Mouse (Mus musculus) liver, embryonic 14.5 days (tissue): ENCODE measurements around the gene Npas3. TPM values are rescaled to one million over a fixed set of nuclear protein-coding genes. Genes with fewer than 3 reads are reported as not detected.

Source experiments
- ATAC-seq: fragments of 200-750 bp; cut with Nextera tagmentation; 2 replicates; pipeline ENCODE4 v1.8.0; 2017; ENCODE audit warnings: moderate number of reproducible peaks, mild to moderate bottlenecking, moderate library complexity; ENCODE audit not compliant: insufficient read depth
- DNase-seq, 3 experiments: peaks; one replicate each; pipeline ENCODE4 v3.0.0-alpha.2; 2012 to 2013; ENCODE audit warnings: low read depth in 3 of 3, low spot score in 3 of 3
- H3K27ac ChIP-seq: fragments of 300-500 bp; sonication (generic); 2 replicates; pipeline ENCODE4 v1.5.1; 2014; ENCODE audit warnings: moderate library complexity, mild to moderate bottlenecking, control low read depth, inconsistent platforms
- H3K27me3 ChIP-seq: fragments of 300-500 bp; sonication (generic); 2 replicates; pipeline ENCODE4 v1.6.1; 2014; ENCODE audit warnings: mild to moderate bottlenecking, low read length, moderate library complexity; ENCODE audit not compliant: control insufficient read depth, insufficient read depth
- H3K36me3 ChIP-seq: fragments of 300-500 bp; sonication (generic); replicated peaks from 2 replicates; pipeline ENCODE4 v1.6.1; 2014; ENCODE audit warnings: low read depth; ENCODE audit not compliant: control insufficient read depth, insufficient read depth
- H3K4me1 ChIP-seq, 2 experiments: fragments of 200-500 bp in 1 of 2; fragments of 300-500 bp in 1 of 2; sonication (generic) in 1 of 2; replicated peaks; 2 replicates each; pipeline ENCODE4 v1.6.1; 2012 to 2014; ENCODE audit warnings: antibody characterized with exemption in 1 of 2, inconsistent platforms in 1 of 2, low read length in 1 of 2; ENCODE audit not compliant: control insufficient read depth in 2 of 2, insufficient read depth in 2 of 2
- H3K4me2 ChIP-seq: fragments of 300-500 bp; sonication (generic); 2 replicates; pipeline ENCODE4 v1.6.1; 2014; ENCODE audit warnings: low read depth, mild to moderate bottlenecking, control low read depth, moderate library complexity
- H3K4me3 ChIP-seq, 2 experiments: fragments of 200-500 bp in 1 of 2; fragments of 300-500 bp in 1 of 2; sonication (generic) in 1 of 2; 2 replicates each; pipeline ENCODE4 v1.5.1; 2012 to 2014; ENCODE audit warnings: low read depth in 2 of 2, low read length in 2 of 2, mild to moderate bottlenecking in 2 of 2, control low read depth in 1 of 2, inconsistent platforms in 1 of 2, moderate library complexity in 1 of 2; ENCODE audit not compliant: insufficient read depth in 1 of 2
- H3K9ac ChIP-seq: fragments of 300-500 bp; sonication (generic); replicated peaks from 2 replicates; pipeline ENCODE4 v1.6.1; 2014; ENCODE audit warnings: mild to moderate bottlenecking, control low read depth, moderate library complexity
- H3K9me3 ChIP-seq: fragments of 300-500 bp; sonication (generic); 2 replicates; pipeline ENCODE4 v1.6.1; 2016; ENCODE audit warnings: low read length, mixed read lengths; ENCODE audit not compliant: control insufficient read depth
- CTCF ChIP-seq: IDR thresholded peaks from 2 replicates; pipeline ENCODE4 v1.5.1; 2016; ENCODE audit warnings: antibody characterized with exemption, low read depth, control low read depth
- EP300 ChIP-seq: IDR thresholded peaks from 2 replicates; pipeline ENCODE4 v1.6.1; 2016; ENCODE audit warnings: antibody characterized with exemption, low read depth
- WGBS: fragments of 180-500 bp; shearing (Covaris S2); extraction: QIAGEN DNeasy Blood & Tissue Kit; methylation state at CpG from one replicate; pipeline ENCODE4 v1.1.7; 2014; ENCODE audit not compliant: insufficient replicate concordance; 5-methylcytosine and 5-hydroxymethylcytosine counted together
- polyA plus RNA-seq, 2 experiments: library from polyadenylated mRNA; depleted of rRNA in 1 of 2; stranded (reverse) in 1 of 2; unstranded in 1 of 2; fragments of >200 nt; fragmentation: Nextera tagmentation in 1 of 2; extraction: Ambion mirVana in 1 of 2; gene quantifications; 2 replicates each; pipeline versions ENCODE4 v1.2.1 to v1.2.3; 2012 to 2014

Npas3 gene
- polyA plus RNA-seq, 2 experiments: 0.08 to 0.09 TPM

DNA sequence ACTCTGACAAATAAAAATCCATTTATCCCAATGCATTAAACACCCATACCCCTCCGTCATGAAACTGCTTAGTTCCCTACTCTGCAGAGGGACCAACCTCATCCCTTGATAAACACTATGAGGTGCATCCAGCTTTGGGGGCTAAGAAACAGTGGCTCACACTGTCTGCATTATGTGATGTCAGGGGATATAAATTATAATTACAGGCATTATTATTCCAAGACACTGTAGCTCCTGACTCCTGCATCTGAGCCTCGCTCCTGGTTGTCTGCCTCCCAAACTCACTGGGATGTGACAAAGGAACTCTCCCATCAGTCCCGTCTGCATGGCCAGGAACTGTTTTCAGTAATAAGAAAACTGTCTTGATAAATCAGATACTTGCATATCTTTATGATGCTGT is 578.3 kb downstream of the Npas3 start:
- WGBS: 73% methylated on average over 3 of the region's 3 CpGs
- DNase-seq: no peak
- no peaks in the 10 kb centered on the region for H3K27me3 ChIP-seq
- ATAC-seq: no peak
- no peak for TF ChIP-seq EP300
- no peak for TF ChIP-seq CTCF
- no peak overlapping the region for H3K9ac ChIP-seq
- peaks cover 5 to 9% of the 10 kb centered on the region in 2 experiments for H3K4me1 ChIP-seq
- no peaks in the 10 kb centered on the region for H3K36me3 ChIP-seq
- H3K4me3 ChIP-seq: no peak overlapping the region
- H3K9me3 ChIP-seq: no peaks in the 10 kb centered on the region
- H3K27ac ChIP-seq: no peak overlapping the region
- no peak overlapping the region for H3K4me2 ChIP-seq

DNA sequence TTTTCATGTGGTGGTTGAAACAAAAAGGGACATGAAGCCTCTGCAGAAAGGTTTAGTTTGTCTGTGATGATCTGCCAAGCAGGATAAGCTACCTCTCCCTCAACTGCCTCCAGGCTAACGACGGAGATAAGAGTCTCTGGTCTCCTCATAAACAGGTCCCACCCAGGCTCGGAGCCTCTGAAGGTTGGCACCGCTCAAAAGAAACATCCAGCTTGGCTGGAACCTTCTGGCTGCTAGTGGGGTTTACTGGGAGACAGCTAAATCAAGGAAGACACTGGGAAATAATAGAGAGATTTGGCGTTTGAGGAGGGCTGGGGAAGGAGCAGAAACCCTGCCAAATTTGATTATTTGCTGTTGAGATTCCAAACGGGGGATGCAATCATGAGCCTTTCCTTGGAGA is 584.1 kb downstream of the Npas3 start:
- H3K9me3 ChIP-seq: no peaks in the 10 kb centered on the region
- H3K36me3 ChIP-seq: no peaks in the 10 kb centered on the region
- H3K4me2 ChIP-seq: peak overlapping the region; percentile 70
- H3K27ac ChIP-seq: peak overlapping the region; percentile 85
- peak overlapping the region; percentile 24 to 36; a peak in 3 of 4 replicates for H3K4me3 ChIP-seq
- TF ChIP-seq EP300: peak; percentile 97
- TF ChIP-seq CTCF: no peak
- peak; percentile 77 to 90 (median 80) for DNase-seq
- WGBS: 20% methylated on average over 6 of the region's 6 CpGs
- peaks cover 56 to 60% of the 10 kb centered on the region in 2 experiments for H3K4me1 ChIP-seq
- ATAC-seq: peak; percentile 86
- peak overlapping the region; percentile 61 for H3K9ac ChIP-seq
- no peaks in the 10 kb centered on the region for H3K27me3 ChIP-seq

DNA sequence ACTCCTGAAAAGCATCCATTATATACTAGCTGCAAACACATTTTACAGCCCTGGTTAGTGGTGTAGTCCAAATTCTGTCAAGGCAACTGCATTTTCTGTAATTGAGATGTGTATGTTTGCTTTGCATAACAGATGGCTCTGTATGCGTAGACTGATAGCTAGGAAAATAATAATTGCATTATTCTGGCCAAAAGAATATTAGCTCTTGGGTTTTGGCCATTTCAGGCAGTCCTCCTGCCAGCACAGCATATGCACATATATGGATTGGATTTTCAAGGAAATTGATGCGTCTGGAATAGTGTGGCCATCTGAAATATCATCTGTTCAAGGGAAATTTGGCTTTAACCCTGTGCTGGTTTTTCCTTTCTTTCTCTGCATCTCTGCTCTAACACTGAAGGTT is 584.9 kb downstream of the Npas3 start:
- no peaks in the 10 kb centered on the region for H3K27me3 ChIP-seq
- WGBS: 79% methylated on average over 2 of the region's 2 CpGs
- no peaks in the 10 kb centered on the region for H3K36me3 ChIP-seq
- ATAC-seq: no peak
- H3K27ac ChIP-seq: peak overlapping the region; percentile 85
- H3K4me3 ChIP-seq: no peak overlapping the region
- H3K9me3 ChIP-seq: no peaks in the 10 kb centered on the region
- TF ChIP-seq CTCF: no peak
- DNase-seq: no peak
- H3K4me2 ChIP-seq: peak overlapping the region; percentile 70
- H3K4me1 ChIP-seq: peaks cover 62 to 67% of the 10 kb centered on the region in 2 experiments
- peak overlapping the region; percentile 61 for H3K9ac ChIP-seq

DNA sequence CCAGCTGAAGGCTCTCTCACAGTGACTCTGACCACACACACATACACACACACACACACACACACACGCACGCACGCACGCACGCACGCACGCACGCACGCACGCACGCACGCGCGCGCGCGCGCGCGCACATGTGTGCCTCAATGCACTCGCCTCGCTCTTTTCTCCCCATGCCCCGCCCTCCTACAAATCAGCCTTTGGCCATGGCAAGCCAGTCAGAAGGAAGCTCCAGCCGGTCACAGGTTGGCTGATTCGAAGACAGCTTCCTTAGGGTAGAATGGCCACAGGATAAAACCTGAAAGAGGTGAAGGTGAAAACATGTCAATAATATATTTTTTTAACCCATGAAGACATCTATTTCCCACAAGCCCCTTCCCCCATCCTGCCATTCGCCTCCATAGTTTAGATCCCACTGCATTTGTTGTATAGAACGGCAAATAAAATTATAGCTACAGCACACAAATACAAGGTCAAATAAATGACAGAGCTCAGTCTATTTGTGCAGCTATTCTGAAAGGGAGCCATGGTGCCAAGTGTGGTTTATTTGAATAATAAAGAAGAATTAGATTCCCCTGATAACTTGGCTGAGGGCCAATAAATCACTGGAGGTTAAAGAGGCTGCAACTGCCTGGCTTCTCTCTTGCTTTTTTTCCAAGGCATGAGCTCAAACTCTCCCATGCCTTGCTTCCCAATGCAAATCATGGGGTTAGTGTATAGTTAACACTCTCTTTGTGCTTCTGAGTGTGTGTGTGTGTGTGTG is 587.7 kb downstream of the Npas3 start:
- no peak overlapping the region for H3K4me3 ChIP-seq
- no peak overlapping the region for H3K9ac ChIP-seq
- no peaks in the 10 kb centered on the region for H3K27me3 ChIP-seq
- H3K27ac ChIP-seq: peak overlapping the region; percentile 94
- no peak overlapping the region for H3K4me2 ChIP-seq
- H3K4me1 ChIP-seq: peaks cover 71 to 75% of the 10 kb centered on the region in 2 experiments
- ATAC-seq (no peak), DNase-seq (no peak)
- no peaks in the 10 kb centered on the region for H3K9me3 ChIP-seq
- 74% methylated on average over 27 of the region's 27 CpGs for WGBS
- no peaks in the 10 kb centered on the region for H3K36me3 ChIP-seq
- TF ChIP-seq CTCF (no peak), EP300 (no peak)

DNA sequence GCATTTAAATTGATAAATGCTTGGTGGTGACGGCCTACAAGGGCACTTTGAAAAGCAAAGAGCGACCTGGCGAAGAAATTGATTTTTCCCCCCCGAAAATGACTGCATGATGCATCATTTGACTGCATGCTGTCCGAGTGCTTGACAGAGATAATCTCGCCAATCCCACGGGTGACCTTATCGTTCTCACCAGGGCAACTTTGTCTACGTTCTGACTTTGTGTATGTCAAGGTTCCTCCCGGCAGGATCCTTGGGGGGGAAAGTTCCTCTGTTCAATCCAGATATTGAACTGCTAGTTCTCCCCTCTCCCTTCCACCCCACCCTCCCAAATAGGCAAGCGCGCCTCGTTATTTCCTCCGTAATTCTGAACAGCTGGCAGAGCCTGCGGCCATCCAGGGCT is 588.9 kb downstream of the Npas3 start:
- Histone ChIP-seq H3K9me3 (no peaks in the 10 kb centered on the region), H3K27me3 (no peaks in the 10 kb centered on the region), H3K9ac (peak overlapping the region; percentile 61), H3K4me3 (peak overlapping the region; percentile 7 to 15; a peak in 3 of 4 replicates), H3K4me1 (peaks cover 70 to 74% of the 10 kb centered on the region in 2 experiments), H3K36me3 (no peaks in the 10 kb centered on the region), H3K27ac (peak overlapping the region; percentile 94), H3K4me2 (peak overlapping the region; percentile 64)
- DNase-seq (peak; percentile 84 to 93 (median 88)), ATAC-seq (peak; percentile 84)
- WGBS: 29% methylated on average over 15 of the region's 15 CpGs
- no peak for TF ChIP-seq CTCF
- peak; percentile 99 for TF ChIP-seq EP300
